Comparison of ENCODE assay signal across 8 mouse cellular contexts in the genomic region with DNA sequence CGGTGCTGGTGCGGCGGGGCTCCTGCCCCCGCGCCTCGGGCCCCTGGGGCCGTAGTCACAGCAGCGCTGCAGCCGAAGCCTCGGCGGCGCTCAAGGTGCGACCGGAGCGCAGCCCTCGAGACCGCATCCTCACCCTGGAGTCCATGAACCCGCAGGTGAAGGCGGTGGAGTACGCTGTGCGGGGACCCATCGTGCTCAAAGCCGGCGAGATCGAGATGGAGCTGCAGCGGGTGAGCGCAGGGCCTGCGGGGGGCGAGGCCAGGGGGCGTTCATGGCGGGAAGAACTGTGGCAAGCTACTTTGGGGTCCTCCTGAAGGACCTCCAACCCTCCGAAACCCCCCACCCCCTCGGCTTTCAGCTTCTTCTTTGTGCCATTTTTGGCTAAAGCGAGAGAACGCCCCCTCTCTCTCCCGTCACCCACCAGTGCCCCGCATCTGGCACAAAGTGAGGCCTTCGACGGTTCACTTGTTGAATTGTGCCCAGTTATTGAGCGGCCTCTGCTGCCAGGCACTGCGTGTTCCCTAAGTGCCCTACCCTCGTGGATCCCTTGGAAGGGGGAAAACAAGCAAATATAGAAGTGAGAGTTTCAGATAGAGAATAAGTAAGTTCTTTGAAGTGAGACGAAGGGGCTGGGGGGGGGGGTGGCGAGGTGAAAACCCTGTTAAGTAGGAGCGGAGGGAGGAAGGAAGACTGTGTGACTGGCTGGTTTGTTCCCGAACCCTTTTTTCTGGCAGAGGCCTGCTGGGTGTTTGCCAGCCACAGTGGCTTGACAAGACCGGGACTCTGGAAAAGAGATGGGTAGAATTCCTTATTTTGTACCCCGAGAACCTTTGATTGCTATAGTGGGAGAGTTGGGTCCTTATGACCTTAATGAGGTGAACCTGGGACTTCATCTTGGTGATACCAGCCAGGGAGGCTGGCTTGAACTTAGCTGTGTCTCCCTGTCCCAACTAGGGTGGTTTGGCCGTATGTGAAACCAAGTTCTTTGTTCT. TPM values are rescaled to one million over a fixed set of nuclear protein-coding genes. Genes with fewer than 3 reads are reported as not detected.
A peak's percentile ranks its signal among the peaks of the same experiment; 100 is the strongest.
DNase-seq lines count a peak whose midpoint lies in the region; ATAC-seq and TF ChIP-seq lines count a peak whose summit lies in the region.

No protein-coding gene starts in this region.

- no peaks in the 10 kb centered on the region for H3K79me2 ChIP-seq in C2C12 (ENCODE audit: control insufficient read depth, insufficient read depth)

- intact Hi-C loops in left cerebral cortex, postnatal 14 days (cut with DNase I): no loop called here

- TF ChIP-seq CTCF in C2C12 (IDR thresholded peaks at IDR 0.05; ENCODE audit: control insufficient read depth, insufficient read depth, insufficient read length): no peak
- TF ChIP-seq CTCF in midbrain, postnatal 0 days (IDR thresholded peaks at IDR 0.05): peak; percentile 23; the same call in 1 of the 2 replicates

- 7% methylated on average over 49 of the region's 49 CpGs for WGBS in hindbrain, embryonic 10.5 days
- WGBS in midbrain, postnatal 0 days: 6% methylated on average over 49 of the region's 49 CpGs

- peak; percentile 13 for DNase-seq in adrenal gland, postnatal 25 days
- no peak for DNase-seq in adrenal gland, postnatal 4 days (ENCODE audit: low spot score in 2 of 2)
- DNase-seq in hindbrain, embryonic 10.5 days (ENCODE audit: low spot score): peak; percentile 42
- peak; percentile 58 to 62 for DNase-seq in left cerebral cortex, postnatal 14 days (ENCODE audit: low spot score in 2 of 2)
- DNase-seq in midbrain, postnatal 0 days (ENCODE audit: low spot score): peak; percentile 74
- no peak for DNase-seq in yolk sac, embryonic 10.5 days (ENCODE audit: low spot score)

- no peaks in the 10 kb centered on the region for H3K9me3 ChIP-seq in hindbrain, embryonic 10.5 days
- no peaks in the 10 kb centered on the region for H3K9me3 ChIP-seq in midbrain, postnatal 0 days (ENCODE audit: low read length)

- H3K4me3 ChIP-seq in C2C12 (ENCODE audit: insufficient read depth, poor library complexity, severe bottlenecking): peak overlapping the region; percentile 46
- H3K4me3 ChIP-seq in hindbrain, embryonic 10.5 days: peak overlapping the region; percentile 86
- H3K4me3 ChIP-seq in midbrain, postnatal 0 days (ENCODE audit: low read depth, low read length): peak overlapping the region; percentile 90

- H3ac ChIP-seq in C2C12 (ENCODE audit: control insufficient read depth, insufficient read length, low read depth): peak overlapping the region; percentile 92

- no peaks in the 10 kb centered on the region for H3K36me3 ChIP-seq in C2C12 (ENCODE audit: control insufficient read depth, insufficient read depth)
- no peaks in the 10 kb centered on the region for H3K36me3 ChIP-seq in hindbrain, embryonic 10.5 days
- peaks cover 4% of the 10 kb centered on the region; the same call in 1 of the 2 replicates for H3K36me3 ChIP-seq in midbrain, postnatal 0 days (ENCODE audit: insufficient read depth, low read length)

- peak overlapping the region; percentile 85 for H3K4me2 ChIP-seq in midbrain, postnatal 0 days (ENCODE audit: low read depth, low read length, poor library complexity, severe bottlenecking)

- H3K27ac ChIP-seq in hindbrain, embryonic 10.5 days: peak overlapping the region; percentile 87
- H3K27ac ChIP-seq in midbrain, postnatal 0 days (ENCODE audit: low read depth, low read length): peak overlapping the region; percentile 74

- H3K27me3 ChIP-seq in C2C12 (ENCODE audit: control insufficient read depth, insufficient read depth, insufficient read length): no peaks in the 10 kb centered on the region
- H3K27me3 ChIP-seq in hindbrain, embryonic 10.5 days (ENCODE audit: insufficient read depth, poor library complexity, severe bottlenecking): 0 out of 2 replicates have a peak, but pooled peaks cover 7% of the 10 kb centered on the region
- H3K27me3 ChIP-seq in midbrain, postnatal 0 days (ENCODE audit: insufficient read depth, low read length): no peaks in the 10 kb centered on the region

- peak overlapping the region; percentile 91 for H3K9ac ChIP-seq in midbrain, postnatal 0 days (replicated peaks; ENCODE audit: low read length, poor library complexity, severe bottlenecking)

- peaks cover 21% of the 10 kb centered on the region for H3K4me1 ChIP-seq in hindbrain, embryonic 10.5 days (replicated peaks)
- peaks cover 6% of the 10 kb centered on the region; the same call in 1 of the 2 replicates for H3K4me1 ChIP-seq in midbrain, postnatal 0 days (ENCODE audit: insufficient read depth, low read length)

- 0 out of 2 replicates have a peak, but pooled peaks have one; percentile 12 for ATAC-seq in common myeloid progenitor, adult 5-6 weeks (replicated peaks; ENCODE audit: low read depth, poor library complexity, severe bottlenecking)
- ATAC-seq in midbrain, postnatal 0 days (ENCODE audit: low FRiP score): peak; percentile 24

- H3K79me3 ChIP-seq in C2C12 (ENCODE audit: low read depth): no peaks in the 10 kb centered on the region

TF ChIP-seq in C2C12, 6 proteins besides CTCF, POLR2A, EP300 and RAD21:
- TF ChIP-seq FOSL1 (IDR thresholded peaks at IDR 0.05; ENCODE audit: insufficient read depth, low read length, poor library complexity, severe bottlenecking) (no peak), USF1 (IDR thresholded peaks at IDR 0.05; ENCODE audit: low read depth) (no peak), MYOD1 (IDR thresholded peaks at IDR 0.05; ENCODE audit: control insufficient read depth, insufficient read length, low read depth) (no peak)

RNA-seq across cellular contexts. Expression of a gene that starts 0.9 kb away (rescaled TPM):
- 233 and 253 TPM in 2 replicates for total RNA-seq in adrenal gland, postnatal 25 days (2021)
- 10 to 100 TPM; 53.9 to 63.7 TPM for total RNA-seq in adrenal gland, postnatal 4 days (2021)
- polyA plus RNA-seq in C2C12 (2012; fragmentation: generic; extraction: Trizol): 27.6 TPM
- 1.1 and 3.7 TPM in 2 replicates for total RNA-seq in common myeloid progenitor, adult 5-6 weeks (2017)
- polyA plus RNA-seq in hindbrain, embryonic 10.5 days (2016; fragmentation: Nextera tagmentation; extraction: Ambion mirVana): 32.2 and 35.3 TPM in 2 replicates
- total RNA-seq in left cerebral cortex, postnatal 14 days (2021): 10 to 100 TPM; 50.3 to 70.2 TPM
- total RNA-seq in midbrain, postnatal 0 days (2014; rRNA removed): 64.6 and 69.4 TPM in 2 replicates
- polyA plus RNA-seq in midbrain, postnatal 0 days (2015; fragmentation: Nextera tagmentation; extraction: Ambion mirVana): 29.2 and 30.0 TPM in 2 replicates

Comparison
In these comparisons a context has a peak if more than half of its experiments do, and no peak if none do; other contexts are left out.
1. DNase-seq: peak in adrenal gland, postnatal 25 days (single experiment), hindbrain, embryonic 10.5 days (single experiment), left cerebral cortex, postnatal 14 days (2 of 2) and midbrain, postnatal 0 days (single experiment); none in adrenal gland, postnatal 4 days (0 of 2) and yolk sac, embryonic 10.5 days (single experiment).
2. RNA of a gene that starts 0.9 kb away (total RNA-seq): 233 to 253 TPM in adrenal gland, postnatal 25 days, 50.3 to 70.2 TPM in left cerebral cortex, postnatal 14 days, 64.6 to 69.4 TPM in midbrain, postnatal 0 days and 53.9 to 63.7 TPM in adrenal gland, postnatal 4 days; 1.1 to 3.7 TPM in common myeloid progenitor, adult 5-6 weeks; every median in the first group is over 10 times any median in the second.
3. Peak in every context shown above with its lines, with median percentiles within 50 percentile points of each other: H3K4me3 ChIP-seq.